Mouse (Mus musculus): Measurements from ENCODE around the gene Btbd11. TPM values are rescaled to one million over a fixed set of nuclear protein-coding genes. Genes with fewer than 3 reads are reported as not detected.
A peak's percentile ranks its signal among the peaks of the same experiment; 100 is the strongest.

The Btbd11 gene
- total RNA-seq (2021), result 10 to 100 TPM; 19.1 to 20.0 TPM

- peak; percentile 80 to 83 for DNase-seq
Measured at GRCm38 (mm10) chr10:85386605-85387218, at the start of gene Btbd11. Gene Btbd11 (plus strand): TSS chr10:85386814.

DNA sequence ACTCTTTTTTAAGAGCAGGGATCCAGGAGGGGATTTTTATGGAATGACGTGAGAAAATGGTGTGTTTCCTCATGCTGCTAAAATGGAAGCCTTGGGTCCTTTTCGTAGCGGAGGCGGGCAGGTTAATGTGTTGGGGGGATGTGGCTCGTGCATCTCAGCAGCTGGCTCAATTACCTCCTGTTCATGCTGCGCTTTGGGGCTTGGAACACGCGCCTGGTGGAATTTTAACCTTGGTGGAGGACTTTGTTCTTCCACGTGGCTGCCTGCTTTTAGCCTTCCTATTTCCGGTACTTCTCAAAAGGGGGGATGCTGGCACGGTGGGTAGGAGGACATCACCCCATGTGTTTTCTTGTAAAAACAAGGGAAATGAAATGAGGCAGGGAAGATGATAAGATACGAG lies 47.9 kb upstream of the Btbd11 start:
- no peak for DNase-seq

DNA sequence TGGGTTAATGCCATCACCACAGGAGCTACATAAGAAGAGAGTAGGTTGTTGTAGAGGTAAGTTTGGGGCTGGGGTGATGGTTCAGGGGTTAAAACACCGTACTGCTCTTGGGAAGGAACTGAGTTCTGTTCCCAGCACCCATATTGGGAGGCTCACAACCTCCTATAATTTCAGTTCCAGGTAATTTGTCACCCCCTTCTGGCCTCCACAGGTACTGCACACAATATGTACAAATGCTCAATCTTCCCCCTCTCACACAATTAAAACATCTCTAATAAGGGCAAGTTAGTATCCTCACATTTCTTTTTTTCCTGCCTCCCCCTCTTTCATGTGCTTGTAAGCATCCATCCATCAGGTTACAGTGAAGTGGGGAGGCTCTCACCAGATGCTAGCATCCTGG lies 44.7 kb upstream of the Btbd11 start:
- no peak for DNase-seq

GRCm38 (mm10) chr10:85347171-85347570 lies 39.4 kb upstream of the Btbd11 start:
- DNase-seq, result no peak

GRCm38 (mm10) chr10:85352505-85352904 lies 34.1 kb upstream of the Btbd11 start:
- DNase-seq, result no peak

DNA sequence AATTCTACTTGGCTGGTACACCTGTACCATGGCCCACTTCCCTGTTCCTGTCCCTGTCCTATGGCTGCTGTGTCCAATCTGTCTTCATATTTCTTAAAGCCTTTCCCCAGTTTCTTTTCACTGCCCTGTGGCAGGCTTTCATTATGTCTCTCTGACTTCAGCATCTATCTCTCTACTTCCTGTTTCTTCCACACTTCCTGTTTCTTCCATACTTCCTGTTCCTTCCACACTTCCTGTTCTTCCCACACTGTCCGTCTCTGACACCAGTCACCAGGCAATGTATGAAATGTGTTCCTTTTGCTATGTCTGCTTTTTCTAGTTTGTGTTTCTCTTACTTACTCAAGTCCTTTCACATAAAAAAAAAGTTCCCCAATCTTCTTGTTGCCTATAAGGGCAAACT lies 32.3 kb upstream of the Btbd11 start:
- no peak for DNase-seq

GRCm38 (mm10) chr10:85359501-85360066 lies 27.0 kb upstream of the Btbd11 start:
- no peak for DNase-seq

DNA sequence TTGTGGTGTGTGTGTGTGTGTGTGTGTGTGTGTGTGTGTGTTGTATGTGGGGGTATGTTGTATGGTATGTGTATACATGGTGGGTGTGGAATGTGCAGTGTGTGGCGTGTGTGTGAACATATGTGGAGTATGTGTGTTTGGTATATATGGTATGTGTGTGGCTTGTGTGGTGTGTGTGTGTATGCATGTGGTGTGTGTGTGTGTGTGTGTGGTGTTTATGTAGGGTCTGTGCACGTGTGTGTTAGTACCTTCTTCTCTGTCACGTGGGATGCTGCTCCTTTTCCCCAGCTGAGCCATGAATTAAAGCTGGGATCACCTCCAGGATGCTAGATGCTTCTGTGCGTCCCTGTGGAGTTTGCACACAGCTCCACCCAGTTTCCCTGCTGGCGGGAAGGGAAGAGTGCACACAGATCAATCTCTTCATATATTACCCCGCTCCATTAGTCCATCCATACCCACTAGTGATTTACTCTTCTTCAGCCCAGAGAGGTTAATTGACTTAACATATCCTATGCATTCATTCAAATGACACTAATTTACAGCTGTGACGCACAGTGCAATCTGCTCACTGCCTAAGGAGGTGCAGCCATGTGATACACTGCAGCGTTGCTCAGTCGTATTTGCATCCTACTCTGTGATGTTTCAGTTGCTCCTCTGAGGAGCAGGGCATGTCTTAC lies 23.7 kb upstream of the Btbd11 start:
- DNase-seq, result no peak

DNA sequence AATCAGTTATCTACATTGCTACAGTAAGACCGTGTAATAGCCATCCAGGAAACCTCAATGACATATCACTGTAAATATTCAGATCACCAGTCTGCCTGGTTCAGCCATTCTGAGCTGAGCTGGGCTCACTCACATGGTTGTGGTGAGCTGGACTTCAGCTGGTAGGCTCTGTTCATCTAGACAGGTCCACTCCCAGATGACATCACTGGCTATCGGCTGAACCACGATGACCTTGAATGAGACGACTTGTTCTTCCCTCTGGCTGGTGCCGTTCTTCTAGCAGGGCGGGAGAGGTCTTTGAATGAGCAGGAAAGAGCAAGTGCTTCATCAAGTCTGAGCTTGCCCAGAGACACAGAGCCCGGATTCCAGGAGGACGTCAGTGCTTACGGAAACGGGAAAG lies 19.7 kb upstream of the Btbd11 start:
- no peak for DNase-seq

DNA sequence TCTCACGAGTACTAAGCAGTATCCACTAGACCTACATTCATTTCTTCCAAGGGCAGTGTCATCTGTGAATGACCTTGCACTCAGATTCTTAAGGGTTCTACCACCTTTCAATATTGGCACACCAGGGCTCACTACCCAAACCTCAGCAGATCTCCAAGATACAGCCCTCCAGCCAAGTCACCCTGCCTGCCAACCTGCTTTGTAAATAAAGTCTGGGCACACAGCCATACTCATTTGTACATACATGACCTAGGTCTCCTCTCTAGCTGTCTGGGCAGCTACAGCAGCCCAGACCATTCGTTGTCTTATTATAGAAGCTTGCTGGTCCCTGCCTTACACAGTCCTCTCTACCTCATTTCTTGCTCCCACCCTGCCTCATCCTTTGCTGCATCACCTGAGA lies 15.3 kb upstream of the Btbd11 start:
- DNase-seq, result no peak

GRCm38 (mm10) chr10:85372108-85372507 lies 14.5 kb upstream of the Btbd11 start:
- DNase-seq, result no peak

- DNase-seq, result no peak
Measured at GRCm38 (mm10) chr10:85378972-85379371, 7.6 kb upstream of the Btbd11 start.

DNA sequence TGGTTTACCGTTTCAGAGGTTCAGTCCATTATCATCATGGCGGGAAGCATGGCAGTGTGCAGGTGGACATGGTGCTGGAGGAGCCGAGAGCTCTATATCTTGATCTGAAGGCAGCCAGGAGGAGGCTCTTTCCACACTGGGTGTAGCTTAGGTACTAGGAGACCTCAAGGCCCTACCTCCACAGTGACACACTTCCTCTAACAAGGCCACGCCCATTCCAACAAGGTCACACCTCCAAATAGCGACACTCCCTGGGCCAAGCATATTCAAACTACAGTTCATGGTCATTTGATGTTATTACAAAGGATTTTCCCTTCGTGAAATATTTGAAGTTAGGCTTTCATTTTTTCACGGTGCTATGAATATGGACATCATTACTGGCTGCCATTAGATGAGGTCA lies 3.6 kb upstream of the Btbd11 start:
- DNase-seq, result no peak

DNA sequence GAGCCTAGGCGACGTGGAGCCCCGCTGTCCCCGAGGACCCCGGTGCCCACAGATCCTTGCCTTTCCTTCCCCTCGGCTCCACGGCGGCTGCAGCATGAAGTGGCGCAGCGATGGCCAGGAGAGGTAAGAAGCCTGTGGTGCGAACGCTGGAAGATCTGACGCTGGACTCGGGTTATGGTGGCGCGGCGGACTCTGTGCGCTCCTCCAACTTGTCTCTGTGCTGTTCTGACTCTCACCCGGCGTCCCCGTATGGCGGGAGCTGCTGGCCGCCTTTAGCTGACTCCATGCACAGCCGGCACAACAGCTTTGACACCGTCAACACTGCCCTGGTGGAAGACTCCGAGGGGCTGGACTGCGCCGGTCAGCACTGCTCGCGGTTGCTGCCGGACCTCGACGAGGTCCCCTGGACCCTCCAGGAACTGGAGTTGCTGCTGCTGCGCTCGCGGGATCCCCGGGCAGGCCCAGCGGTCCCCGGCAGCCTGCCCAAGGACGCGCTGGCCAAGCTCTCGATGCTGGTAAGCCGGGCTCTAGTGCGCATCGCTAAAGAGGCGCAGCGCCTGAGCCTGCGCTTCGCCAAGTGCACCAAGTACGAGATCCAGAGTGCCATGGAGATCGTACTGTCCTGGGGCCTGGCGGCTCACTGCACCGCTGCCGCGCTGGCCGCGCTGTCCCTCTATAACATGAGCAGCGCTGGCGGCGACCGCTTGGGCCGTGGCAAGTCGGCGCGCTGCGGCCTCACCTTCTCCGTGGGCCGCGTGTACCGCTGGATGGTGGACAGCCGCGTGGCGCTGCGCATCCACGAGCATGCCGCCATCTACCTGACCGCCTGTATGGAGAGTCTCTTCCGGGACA lies 831 bp downstream of the Btbd11 start:
- DNase-seq, result peak; percentile 29 to 35

DNA sequence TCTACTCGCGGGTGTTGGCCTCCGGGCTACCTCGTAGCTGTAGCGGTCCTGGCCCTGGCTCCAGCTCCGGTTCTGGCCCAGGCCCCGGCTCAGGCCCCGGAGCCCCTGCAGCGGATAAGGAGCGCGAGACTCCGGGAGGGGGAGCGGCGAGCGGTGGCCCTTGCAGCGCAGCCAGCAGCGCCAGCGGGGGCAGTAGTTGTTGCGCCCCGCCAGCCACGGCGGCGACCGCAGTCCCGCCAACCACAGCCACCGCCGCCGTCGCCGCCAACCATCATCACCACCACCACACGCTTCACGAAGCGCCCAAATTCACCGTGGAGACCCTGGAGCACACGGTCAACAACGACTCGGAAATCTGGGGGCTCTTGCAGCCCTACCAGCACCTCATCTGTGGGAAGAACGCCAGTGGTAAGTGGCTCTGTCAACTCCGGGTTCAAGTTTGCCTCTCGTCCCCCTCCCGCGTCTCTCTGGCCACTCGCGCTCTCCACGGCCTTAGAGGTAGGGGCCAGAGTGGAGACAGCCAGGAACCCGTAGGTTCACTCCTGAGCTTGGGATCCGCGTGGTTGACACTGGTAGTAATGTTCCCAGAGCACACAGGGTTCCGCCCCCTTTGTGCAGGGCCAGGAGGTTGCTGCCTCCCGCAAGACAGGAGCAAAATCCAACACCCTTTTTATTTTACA lies 1.6 kb downstream of the Btbd11 start:
- DNase-seq, result peak in 1 of 2 experiments; percentile 3

- DNase-seq, result peak in 1 of 2 experiments; percentile 4
Measured at GRCm38 (mm10) chr10:85388751-85389115, 2.1 kb downstream of the Btbd11 start.

- no peak for DNase-seq
Measured at GRCm38 (mm10) chr10:85389286-85390139, 2.9 kb downstream of the Btbd11 start.

GRCm38 (mm10) chr10:85393016-85393415 lies 6.4 kb downstream of the Btbd11 start:
- no peak for DNase-seq

DNA sequence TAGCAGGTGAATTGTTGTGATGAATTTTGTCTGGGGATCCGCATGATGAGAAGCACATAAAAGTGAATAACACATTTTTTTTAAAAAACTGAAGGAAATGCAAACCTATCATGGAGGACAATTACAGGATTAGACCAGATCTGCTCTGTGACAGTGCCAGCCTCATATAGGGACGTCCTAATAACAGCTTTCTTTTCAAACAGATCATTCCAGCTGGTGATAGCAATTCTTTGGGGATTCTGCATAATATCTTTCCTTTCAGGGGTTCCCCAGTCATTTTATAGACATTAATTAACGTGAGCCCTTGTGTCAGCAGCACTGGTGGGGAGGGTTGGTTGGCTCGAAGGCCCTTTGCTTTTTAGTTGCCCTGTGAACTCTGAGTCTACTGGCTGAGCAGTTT lies 7.9 kb downstream of the Btbd11 start:
- no peak for DNase-seq

- no peak for DNase-seq
Measured at GRCm38 (mm10) chr10:85411120-85411519, 24.5 kb downstream of the Btbd11 start.

DNA sequence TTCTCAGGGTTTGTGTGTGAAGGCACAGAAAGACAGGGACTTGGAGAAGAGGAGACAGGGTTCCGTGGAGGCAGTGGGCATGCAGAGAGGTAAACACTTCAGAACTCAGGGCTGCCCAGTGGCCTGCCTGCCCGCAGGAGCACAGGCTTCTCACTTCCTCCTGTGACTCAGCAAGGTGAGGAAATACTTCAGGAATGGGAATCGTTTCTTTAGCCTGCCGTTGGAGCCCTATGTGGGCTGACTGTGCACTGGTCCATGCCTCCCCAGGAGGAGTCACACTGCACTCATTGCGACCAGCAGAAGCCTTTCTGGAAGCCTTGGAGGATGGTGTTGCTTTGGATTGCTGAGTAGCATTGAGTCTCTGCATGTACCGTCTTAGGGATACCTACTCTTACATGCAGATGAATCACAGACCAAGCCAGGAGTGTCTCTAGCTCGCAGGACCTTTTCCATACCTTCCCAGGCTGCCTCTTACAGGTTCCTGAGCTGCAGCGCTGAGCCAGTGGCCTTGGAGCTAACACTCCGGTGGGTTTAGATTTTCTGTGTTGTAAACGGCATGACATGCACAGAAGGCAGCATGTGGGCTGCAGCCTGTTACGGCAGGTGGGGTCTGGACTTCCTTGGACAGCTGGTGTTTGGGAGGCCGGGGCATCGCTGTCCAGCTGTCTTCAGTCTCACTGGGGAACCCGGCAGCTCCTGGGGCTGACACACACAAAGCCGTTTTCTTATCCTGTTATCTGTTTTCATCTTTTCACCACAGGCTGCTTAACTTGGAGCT lies 34.4 kb downstream of the Btbd11 start:
- DNase-seq, result no peak
